Mouse (Mus musculus) activated CD4-positive, CD25-positive, alpha-beta regulatory T cell (primary cell): Measurements from ENCODE around the gene Dlg2. TPM values are rescaled to one million over a fixed set of nuclear protein-coding genes. Genes with fewer than 3 reads are reported as not detected.

ENCODE experiments used
- polyA plus RNA-seq, 2 experiments: library from polyadenylated mRNA; unstranded; fragments of 100-300 nt; shearing (Covaris generic); gene quantifications; one replicate each; pipeline ENCODE4 v1.2.1; 2017

Gene Dlg2
- polyA plus RNA-seq: 1 to 10 TPM in 1 of 2 experiments, under 1 TPM in 1; 0.99 to 4.0 TPM

DNA sequence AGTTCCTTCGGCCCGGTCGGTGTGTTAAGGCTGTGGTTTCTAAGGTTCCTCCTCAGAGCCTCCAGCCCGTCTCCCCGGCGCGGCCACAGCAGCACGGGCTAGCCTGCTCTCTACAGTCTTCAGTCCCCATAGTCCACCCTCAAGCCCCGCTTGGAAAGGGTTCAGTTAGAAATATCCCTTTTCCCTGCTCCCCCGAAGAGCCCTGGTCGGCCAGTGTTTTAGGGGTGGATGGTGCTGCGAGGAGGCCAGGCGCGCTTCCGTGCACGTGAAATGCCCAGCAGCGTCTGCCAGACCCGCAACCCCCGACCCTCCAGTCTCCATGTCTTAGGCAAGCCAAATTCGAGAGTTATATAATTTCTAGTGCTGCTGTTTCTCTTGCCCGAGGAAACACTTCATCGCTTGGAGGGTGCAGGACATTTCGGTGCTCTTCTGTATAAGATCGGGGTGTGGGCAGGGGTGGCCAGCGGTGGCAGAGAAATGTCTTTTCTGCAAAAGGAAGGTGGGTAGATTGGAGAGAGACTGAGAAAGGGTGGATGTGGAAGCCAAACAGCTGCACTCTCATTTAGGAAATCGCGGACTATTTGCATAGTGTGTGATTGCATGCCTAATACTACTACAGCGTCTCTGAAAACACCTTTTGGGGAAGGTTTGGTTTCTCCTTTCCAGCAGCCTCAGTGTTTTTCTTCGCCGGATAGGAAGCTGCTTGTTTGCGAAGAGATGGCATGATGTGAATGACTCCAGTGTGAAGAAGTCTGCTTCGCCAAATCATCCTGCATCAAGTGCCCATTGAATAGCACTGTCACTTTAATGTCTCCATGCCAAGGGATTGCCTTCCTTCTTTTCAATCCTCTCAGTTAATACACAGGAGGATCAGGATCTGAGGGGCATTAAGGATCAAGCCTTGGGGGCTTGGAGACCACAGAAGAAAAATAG, at the start of gene Dlg2:
Dlg2 (plus strand) TSS at position 360 of the 933 bp plus-strand sequence.

DNA sequence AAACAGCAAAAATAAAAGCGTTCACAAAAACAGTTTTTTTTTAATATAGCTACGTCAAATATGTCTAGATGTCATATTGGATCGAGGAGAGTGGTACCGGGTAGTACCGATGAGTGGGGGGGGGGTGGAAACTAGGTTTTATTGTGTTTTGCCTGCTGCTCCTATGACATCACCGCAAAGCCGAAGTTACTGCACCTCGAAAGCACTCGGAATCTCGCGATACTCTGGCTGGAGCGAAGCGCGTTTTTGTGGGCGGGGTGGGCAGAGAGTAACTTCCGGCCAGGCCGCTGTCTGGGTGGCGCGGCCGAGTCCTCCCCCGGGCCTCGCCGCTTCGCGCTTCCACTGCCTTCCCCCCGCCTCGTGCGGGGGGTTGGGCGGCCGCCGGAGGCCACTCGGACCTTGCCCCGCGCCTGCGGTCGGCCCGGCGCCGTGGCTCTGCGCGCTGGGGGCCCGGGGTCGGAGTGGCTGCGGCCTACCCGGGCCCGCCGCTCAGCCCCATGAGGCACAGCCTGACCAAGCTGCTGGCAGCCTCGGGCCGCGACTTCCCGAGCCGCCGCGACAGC, 33.9 kb upstream of the Dlg2 start, which contains the start of gene Crebzf:
Crebzf (plus strand) TSS at position 212 of the 563 bp plus-strand sequence.

DNA sequence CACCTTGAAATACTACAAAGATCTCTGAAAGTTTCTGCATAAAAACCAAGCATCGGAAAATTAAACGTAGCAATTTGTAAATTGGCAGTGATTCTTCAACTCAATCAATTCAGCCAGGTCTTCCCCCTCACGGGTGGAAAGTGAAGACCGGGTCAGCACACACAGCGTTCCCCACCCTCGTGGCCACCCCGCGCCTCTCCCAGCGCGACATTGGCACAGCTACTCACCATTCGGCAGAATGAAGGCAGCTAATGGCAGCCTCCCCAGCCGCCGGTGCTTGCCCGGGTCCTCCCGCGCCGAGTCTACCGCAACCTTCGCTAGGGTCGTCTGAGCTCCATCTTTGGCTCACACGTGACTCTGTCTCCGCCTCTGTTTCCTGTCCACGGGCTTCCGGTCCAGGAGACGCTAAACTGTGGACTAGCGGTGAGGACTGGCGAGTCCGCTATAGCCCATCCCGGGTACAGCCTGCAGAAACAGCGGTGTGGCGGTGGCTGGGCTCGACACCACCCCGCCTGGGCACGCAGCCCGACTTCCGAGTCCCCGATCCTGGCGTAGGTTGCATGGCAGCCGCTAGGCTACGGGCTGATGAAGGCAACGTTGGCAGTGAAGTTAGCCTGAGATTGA, 19.5 kb upstream of the Dlg2 start, which contains the start of gene Tmem126a:
Tmem126a (minus strand) TSS at position 385 of the 624 bp plus-strand sequence.

DNA sequence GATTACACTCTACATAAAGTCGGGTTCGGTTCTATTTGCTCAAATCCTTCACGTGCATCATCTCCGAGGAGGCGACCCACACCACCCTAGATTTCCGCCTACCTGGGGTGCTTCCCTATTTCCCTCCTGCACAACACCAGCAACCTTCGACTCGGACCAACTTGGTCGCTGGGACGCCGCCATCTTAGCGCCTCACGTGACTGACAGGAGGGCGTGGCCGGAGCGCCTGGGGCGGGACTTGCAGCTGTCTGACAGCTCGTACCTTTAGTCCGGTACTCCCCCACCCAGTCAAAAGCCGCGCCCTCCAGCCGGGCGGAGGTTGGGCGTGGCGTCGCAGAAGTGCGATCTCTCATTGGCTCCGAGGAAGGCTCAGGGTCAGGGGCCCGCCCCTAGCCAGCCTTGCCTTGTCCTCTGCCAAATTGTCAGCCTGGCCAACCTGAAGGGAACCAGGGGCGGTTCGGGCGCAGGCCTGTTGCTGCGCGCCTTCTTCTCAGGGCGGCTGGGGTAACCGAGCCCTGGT, 619 bp upstream of the Dlg2 start, which contains the start of gene Tmem126b:
Tmem126b (minus strand) TSS at position 209 of the 520 bp plus-strand sequence.

Other genes with a start within 250 kb of the Dlg2 start
- under 1 TPM in 1 of 2 experiments, not detected in 1; 0.45 TPM for gene Ccdc83, start 210.9 kb upstream of the Dlg2 start, polyA plus RNA-seq
- gene Sytl2, start 174.4 kb upstream of the Dlg2 start, polyA plus RNA-seq: 100 to 1,000 TPM in 1 of 2 experiments, 10 to 100 TPM in 1; 21.3 to 117 TPM
- under 1 TPM in 1 of 2 experiments, not detected in 1; 0.16 TPM for gene Ccdc89, start 50.1 kb upstream of the Dlg2 start, polyA plus RNA-seq
- 100 to 1,000 TPM; 116 to 155 TPM for gene Crebzf, start 33.9 kb upstream of the Dlg2 start, polyA plus RNA-seq
- gene Tmem126a, start 19.4 kb upstream of the Dlg2 start, polyA plus RNA-seq: 100 to 1,000 TPM in 1 of 2 experiments, 10 to 100 TPM in 1; 71.9 to 124 TPM
- gene Tmem126b, start 671 bp upstream of the Dlg2 start, polyA plus RNA-seq: 10 to 100 TPM; 30.0 to 39.8 TPM